Mouse (Mus musculus) testis, postnatal 10 days (tissue): ENCODE measurements around the gene Eri3.
A peak's percentile ranks its signal among the peaks of the same experiment; 100 is the strongest.

ENCODE experiments used
- DNase-seq: peaks from one replicate; pipeline ENCODE4 v3.0.0; 2021; ENCODE audit warnings: low spot score

Gene Eri3

GRCm38 (mm10) chr4:117658582-117659444 is 108.6 kb downstream of the Eri3 start:
- DNase-seq, result peak; percentile 78

- no peak for DNase-seq
These were observed 109.8 kb downstream of the Eri3 start for GRCm38 (mm10) chr4:117660001-117660400.

GRCm38 (mm10) chr4:117664411-117665137 is 114.4 kb downstream of the Eri3 start:
- DNase-seq, result no peak

- DNase-seq, result no peak
These were observed 115.4 kb downstream of the Eri3 start for GRCm38 (mm10) chr4:117665531-117665930.

GRCm38 (mm10) chr4:117666054-117666453 is 115.9 kb downstream of the Eri3 start:
- no peak for DNase-seq

GRCm38 (mm10) chr4:117669874-117670273 is 119.7 kb downstream of the Eri3 start:
- no peak for DNase-seq

- no peak for DNase-seq
These were observed 121.9 kb downstream of the Eri3 start for GRCm38 (mm10) chr4:117672042-117672441.

- DNase-seq, result no peak
These were observed 123.7 kb downstream of the Eri3 start for GRCm38 (mm10) chr4:117673901-117674300.

GRCm38 (mm10) chr4:117676903-117677302 is 126.7 kb downstream of the Eri3 start:
- peak; percentile 90 for DNase-seq

GRCm38 (mm10) chr4:117680963-117681362 is 130.8 kb downstream of the Eri3 start:
- DNase-seq, result no peak

GRCm38 (mm10) chr4:117681931-117682461 is 131.8 kb downstream of the Eri3 start, which contains the start of gene Dmap1:
TSS of gene Dmap1 (minus strand) at chr4:117682273.
- DNase-seq, result peak; percentile 87

GRCm38 (mm10) chr4:117682463-117682862 is 132.3 kb downstream of the Eri3 start:
- no peak for DNase-seq

- no peak for DNase-seq
These were observed 133.0 kb downstream of the Eri3 start for GRCm38 (mm10) chr4:117683048-117683768.

- no peak for DNase-seq
These were observed 136.2 kb downstream of the Eri3 start for GRCm38 (mm10) chr4:117686354-117686753.

GRCm38 (mm10) chr4:117705361-117705760 is 155.2 kb downstream of the Eri3 start:
- DNase-seq, result peak; percentile 82

GRCm38 (mm10) chr4:117708780-117709550 is 158.8 kb downstream of the Eri3 start:
- no peak for DNase-seq

- DNase-seq, result no peak
These were observed 162.1 kb downstream of the Eri3 start for GRCm38 (mm10) chr4:117712314-117712713.

- no peak for DNase-seq
These were observed 163.3 kb downstream of the Eri3 start for GRCm38 (mm10) chr4:117713303-117714098.
